Mouse (Mus musculus) kidney, embryonic 16.5 days (tissue): ENCODE results near the gene Pdgfra. TPM values are rescaled to one million over a fixed set of nuclear protein-coding genes. Genes with fewer than 3 reads are reported as not detected.

ENCODE experiments used
- ATAC-seq: fragments of 200-750 bp; cut with Nextera tagmentation; 2 replicates; pipeline ENCODE4 v1.8.0; 2017; ENCODE audit warnings: moderate TSS enrichment; ENCODE audit not compliant: low FRiP score, low TSS enrichment
- H3K27ac ChIP-seq: fragments of 300-500 bp; sonication (generic); 2 replicates; pipeline ENCODE4 v1.5.1; 2014; ENCODE audit warnings: low read length
- H3K27me3 ChIP-seq: fragments of 300-500 bp; sonication (generic); 2 replicates; pipeline ENCODE4 v1.6.1; 2014; ENCODE audit warnings: low read length, control low read depth, mixed read lengths; ENCODE audit not compliant: insufficient read depth
- H3K36me3 ChIP-seq: fragments of 300-500 bp; sonication (generic); 2 replicates; pipeline ENCODE4 v1.6.1; 2014; ENCODE audit warnings: low read length, control low read depth, mixed read lengths; ENCODE audit not compliant: insufficient read depth
- H3K4me1 ChIP-seq: fragments of 300-500 bp; sonication (generic); 2 replicates; pipeline ENCODE4 v1.6.1; 2014; ENCODE audit warnings: low read length, control low read depth, mixed read lengths; ENCODE audit not compliant: insufficient read depth
- H3K4me2 ChIP-seq: fragments of 300-500 bp; sonication (generic); replicated peaks from 2 replicates; pipeline ENCODE4 v1.6.1; 2014; ENCODE audit warnings: low read depth, low read length
- H3K4me3 ChIP-seq: fragments of 300-500 bp; sonication (generic); 2 replicates; pipeline ENCODE4 v1.5.1; 2014; ENCODE audit warnings: mild to moderate bottlenecking, low read length
- H3K9ac ChIP-seq: fragments of 300-500 bp; sonication (generic); replicated peaks from 2 replicates; pipeline ENCODE4 v1.6.1; 2014; ENCODE audit warnings: low read length
- H3K9me3 ChIP-seq: fragments of 300-500 bp; sonication (generic); 2 replicates; pipeline ENCODE4 v1.6.1; 2016; ENCODE audit warnings: low read length, control low read depth
- WGBS: fragments of 180-500 bp; shearing (Covaris S2); extraction: QIAGEN DNeasy Blood & Tissue Kit; methylation state at CpG from one replicate; pipeline ENCODE4 v1.1.7; 2014; 5-methylcytosine and 5-hydroxymethylcytosine counted together
- polyA plus RNA-seq: library from polyadenylated mRNA; unstranded; fragments of >200 nt; fragmentation: Nextera tagmentation; extraction: Ambion mirVana; gene quantifications from 2 replicates; pipeline ENCODE4 v1.2.1, GENCODE M21; 2015

Gene Pdgfra
- polyA plus RNA-seq, 1 experiment from 2014 or later, result 47.1 TPM

DNA sequence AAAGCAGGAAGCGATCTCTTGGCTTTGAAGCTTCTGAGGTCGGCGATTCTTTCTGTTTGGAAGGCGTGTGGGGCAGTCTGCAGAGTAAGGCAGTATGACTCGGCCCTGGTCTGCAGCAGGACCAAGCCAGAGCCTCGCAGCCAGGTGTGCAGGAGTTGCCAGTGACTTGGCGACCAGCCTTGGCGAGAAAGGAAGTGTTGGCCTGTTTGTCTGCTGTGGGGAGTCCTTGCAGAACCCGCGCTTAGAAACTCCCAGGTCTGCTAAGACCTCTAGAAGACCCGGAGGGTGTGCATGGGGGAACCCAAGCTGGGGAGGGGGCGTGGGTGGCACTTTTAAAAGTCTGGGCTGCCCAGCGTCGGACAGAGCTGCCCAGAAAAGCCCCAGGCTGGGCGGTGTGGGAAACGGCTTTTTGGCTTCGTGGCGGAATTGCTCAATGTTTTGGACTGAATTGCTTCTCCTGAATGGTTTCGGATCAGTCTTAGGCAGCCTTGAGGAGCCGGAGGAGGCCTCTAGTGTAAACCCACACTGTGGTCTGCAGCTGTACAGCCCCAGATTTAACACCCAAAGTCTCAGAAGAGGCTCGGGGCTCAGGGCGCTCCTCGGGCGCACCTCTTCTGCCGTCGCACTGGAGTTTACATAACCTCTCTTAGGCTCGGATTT lies 2.0 kb downstream of the Pdgfra start:
- Histone ChIP-seq H3K27me3 (peaks cover 51% of the 10 kb centered on the region), H3K4me1 (peaks cover 37% of the 10 kb centered on the region), H3K4me3 (peak overlapping the region; percentile 57), H3K36me3 (no peaks in the 10 kb centered on the region), H3K27ac (peak overlapping the region; percentile 93), H3K9me3 (no peaks in the 10 kb centered on the region), H3K4me2 (peak overlapping the region; percentile 94), H3K9ac (peak overlapping the region; percentile 74)
- ATAC-seq, result no peak
- under 1% methylated on average over 27 of the region's 27 CpGs for WGBS

DNA sequence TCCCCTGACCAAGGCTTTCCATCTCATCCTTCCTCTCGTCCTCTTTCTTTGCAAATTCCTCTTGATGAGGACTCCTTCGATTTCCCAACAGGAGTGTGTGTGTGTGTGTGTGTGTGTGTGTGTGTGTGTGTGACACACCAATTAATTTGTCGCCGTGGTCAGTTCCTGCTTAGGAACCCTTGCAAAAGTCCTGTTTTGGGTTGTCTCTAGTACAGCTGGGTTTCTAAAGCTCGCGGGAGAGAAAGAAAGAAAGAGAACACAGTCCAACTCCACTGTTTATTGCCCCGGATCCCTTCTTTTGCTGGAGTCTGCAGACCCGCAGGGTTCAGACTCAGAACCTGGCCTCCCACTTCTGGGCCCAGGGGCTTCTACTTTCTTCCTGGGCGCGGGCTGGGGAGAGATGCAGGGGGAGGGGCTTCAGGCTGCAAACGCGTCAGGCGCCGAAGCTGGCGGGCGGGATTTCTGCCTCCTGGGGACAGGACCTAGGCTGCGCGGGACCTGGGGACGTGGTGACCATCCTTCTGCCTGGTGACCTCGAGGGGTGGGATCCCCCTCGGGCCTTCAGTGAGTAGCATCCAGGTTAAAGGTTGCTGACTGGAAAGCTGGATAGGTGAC lies 2.6 kb downstream of the Pdgfra start:
- H3K4me2 ChIP-seq, result peak overlapping the region; percentile 94

DNA sequence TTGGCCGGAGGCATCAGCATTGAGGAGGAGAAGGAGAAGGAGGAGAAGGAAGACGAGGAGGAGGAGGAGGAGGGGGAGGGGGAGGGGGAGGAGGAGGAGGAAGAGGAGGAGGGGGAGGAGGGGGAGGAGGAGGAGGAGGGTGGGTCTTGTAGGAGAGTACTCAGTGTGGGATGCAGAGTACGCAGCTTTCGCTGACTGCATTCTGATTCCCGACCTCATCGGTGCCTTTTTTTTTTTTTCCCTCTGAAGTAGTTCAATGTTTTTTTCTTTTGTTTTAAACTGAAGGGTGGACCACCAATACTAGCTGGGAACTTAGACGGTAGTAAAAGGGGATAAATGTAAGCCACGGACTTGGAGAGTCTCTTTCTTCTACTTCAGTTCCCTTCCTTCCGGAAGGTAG lies 3.2 kb downstream of the Pdgfra start:
- no peak for ATAC-seq
- Histone ChIP-seq H3K4me1 (peaks cover 25% of the 10 kb centered on the region), H3K9ac (peak overlapping the region; percentile 74), H3K27ac (peak overlapping the region; percentile 93), H3K27me3 (peaks cover 39% of the 10 kb centered on the region), H3K4me3 (peak overlapping the region; percentile 64), H3K9me3 (no peaks in the 10 kb centered on the region), H3K36me3 (no peaks in the 10 kb centered on the region), H3K4me2 (peak overlapping the region; percentile 94)
- WGBS, result 0% methylated on average over 7 of the region's 9 CpGs

More for the DNA sequence above, 2.6 kb downstream of the Pdgfra start:
- WGBS, result under 1% methylated on average over 21 of the region's 21 CpGs
- H3K27ac ChIP-seq, result peak overlapping the region; percentile 93
- peak overlapping the region; percentile 57 for H3K4me3 ChIP-seq
- H3K27me3 ChIP-seq, result peaks cover 45% of the 10 kb centered on the region
- ATAC-seq, result no peak
- H3K9me3 ChIP-seq, result no peaks in the 10 kb centered on the region
- peaks cover 31% of the 10 kb centered on the region for H3K4me1 ChIP-seq
- peak overlapping the region; percentile 74 for H3K9ac ChIP-seq
- H3K36me3 ChIP-seq, result no peaks in the 10 kb centered on the region

DNA sequence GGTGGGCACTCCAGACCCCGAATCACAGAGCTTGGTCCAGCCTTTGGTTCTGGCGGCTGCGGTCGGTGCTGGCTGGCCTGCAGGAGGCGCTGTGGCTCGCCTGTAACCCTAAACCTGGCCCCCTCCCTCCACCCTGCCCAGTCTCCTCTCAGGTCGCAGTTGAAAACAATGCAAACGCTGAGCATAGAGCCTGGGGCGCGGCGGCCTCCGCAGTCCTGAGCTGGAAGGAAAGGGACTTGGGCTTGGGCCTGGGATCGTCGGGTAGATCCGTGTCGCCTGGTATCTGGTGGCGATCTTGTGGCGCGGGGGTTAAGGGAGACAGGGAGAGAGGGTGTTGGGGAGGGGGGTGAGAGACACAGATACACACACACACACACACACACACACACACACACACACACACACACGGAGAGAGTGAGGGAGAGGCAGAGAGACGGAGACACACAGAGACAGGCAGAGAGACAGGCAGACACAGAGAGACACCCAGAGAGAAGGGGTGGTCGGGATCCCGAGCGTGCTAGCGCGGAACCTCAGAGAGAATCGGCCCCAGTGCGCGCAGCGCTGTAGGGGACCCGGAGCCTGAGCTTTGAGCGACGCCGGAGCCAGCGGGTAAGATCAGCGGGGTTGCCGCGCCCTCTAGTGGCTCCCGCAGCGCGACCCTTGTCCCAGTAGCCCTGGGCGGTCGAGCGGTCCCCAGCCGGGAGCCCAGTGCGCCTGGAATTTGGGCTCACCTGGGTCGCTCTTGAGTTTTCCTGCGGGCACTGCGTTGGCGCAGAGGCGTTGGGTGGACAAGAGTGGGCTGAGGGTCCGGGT lies 3.9 kb downstream of the Pdgfra start:
- WGBS, result under 1% methylated on average over 51 of the region's 52 CpGs
- Histone ChIP-seq H3K9ac (peak overlapping the region; percentile 69), H3K27me3 (peaks cover 32% of the 10 kb centered on the region), H3K4me1 (peaks cover 19% of the 10 kb centered on the region), H3K27ac (peak overlapping the region; percentile 41), H3K4me2 (peak overlapping the region; percentile 94), H3K9me3 (no peaks in the 10 kb centered on the region), H3K4me3 (peak overlapping the region; percentile 64), H3K36me3 (no peaks in the 10 kb centered on the region)
- ATAC-seq, result peak; percentile 91

DNA sequence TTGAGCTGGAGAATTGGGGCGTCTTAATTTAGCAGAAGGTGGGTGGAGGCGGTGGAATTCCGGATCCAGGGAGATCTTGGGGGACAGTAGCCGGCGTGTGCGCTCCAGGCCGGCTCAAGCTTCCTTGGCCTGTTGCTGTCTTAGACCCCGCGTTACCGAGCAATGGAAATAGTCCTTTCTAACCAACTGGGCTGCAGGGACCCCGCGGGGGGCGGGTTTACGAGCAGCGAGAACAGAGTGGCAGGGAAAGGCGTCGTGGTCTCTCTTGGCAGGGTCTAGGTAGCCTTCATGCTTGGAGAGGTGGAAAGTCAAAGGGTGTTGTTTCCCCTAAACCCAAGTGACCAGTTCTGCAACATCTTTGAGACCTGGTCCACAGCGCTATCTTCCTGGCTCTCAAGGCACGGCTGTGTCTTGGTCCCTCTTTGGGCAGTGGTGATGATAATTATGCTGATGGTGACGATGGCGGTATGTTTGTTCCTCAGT lies 4.5 kb downstream of the Pdgfra start:
- peak overlapping the region; percentile 69 for H3K9ac ChIP-seq
- H3K9me3 ChIP-seq, result no peaks in the 10 kb centered on the region
- H3K27me3 ChIP-seq, result peaks cover 26% of the 10 kb centered on the region
- H3K4me1 ChIP-seq, result peaks cover 19% of the 10 kb centered on the region
- WGBS, result under 1% methylated on average over 21 of the region's 21 CpGs
- ATAC-seq, result peak; percentile 28
- H3K4me2 ChIP-seq, result peak overlapping the region; percentile 94
- H3K27ac ChIP-seq, result peak overlapping the region; percentile 41; the same call in 1 of the 2 replicates
- peak overlapping the region; percentile 64 for H3K4me3 ChIP-seq
- no peaks in the 10 kb centered on the region for H3K36me3 ChIP-seq

DNA sequence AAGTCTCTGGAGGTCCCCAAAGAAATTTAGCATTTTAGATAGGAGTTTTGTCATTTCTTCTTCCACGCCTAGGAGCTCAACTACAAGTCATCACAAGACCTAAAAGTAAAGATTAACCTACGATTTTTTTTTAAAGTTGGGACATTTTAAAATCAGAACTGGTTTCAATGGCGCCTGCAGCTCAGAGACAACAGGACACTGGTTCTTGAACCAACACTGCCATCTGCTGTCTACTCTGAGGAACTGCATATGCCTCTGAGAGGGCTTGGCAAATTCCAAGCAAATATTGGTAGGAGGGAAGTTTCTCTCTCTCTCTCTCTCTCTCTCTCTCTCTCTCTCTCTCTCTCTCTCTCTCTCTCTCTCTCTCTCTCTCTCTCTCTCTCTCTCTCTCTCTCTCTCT lies 4.9 kb downstream of the Pdgfra start:
- Histone ChIP-seq H3K27me3 (peaks cover 22% of the 10 kb centered on the region), H3K4me1 (peaks cover 19% of the 10 kb centered on the region), H3K4me3 (peak overlapping the region; percentile 64), H3K4me2 (peak overlapping the region; percentile 94), H3K27ac (peak overlapping the region; percentile 41; the same call in 1 of the 2 replicates), H3K9me3 (no peaks in the 10 kb centered on the region), H3K36me3 (no peaks in the 10 kb centered on the region), H3K9ac (peak overlapping the region; percentile 69; the same call in 1 of the 2 replicates)
- 0% methylated on average over 3 of the region's 3 CpGs for WGBS
- ATAC-seq, result no peak

DNA sequence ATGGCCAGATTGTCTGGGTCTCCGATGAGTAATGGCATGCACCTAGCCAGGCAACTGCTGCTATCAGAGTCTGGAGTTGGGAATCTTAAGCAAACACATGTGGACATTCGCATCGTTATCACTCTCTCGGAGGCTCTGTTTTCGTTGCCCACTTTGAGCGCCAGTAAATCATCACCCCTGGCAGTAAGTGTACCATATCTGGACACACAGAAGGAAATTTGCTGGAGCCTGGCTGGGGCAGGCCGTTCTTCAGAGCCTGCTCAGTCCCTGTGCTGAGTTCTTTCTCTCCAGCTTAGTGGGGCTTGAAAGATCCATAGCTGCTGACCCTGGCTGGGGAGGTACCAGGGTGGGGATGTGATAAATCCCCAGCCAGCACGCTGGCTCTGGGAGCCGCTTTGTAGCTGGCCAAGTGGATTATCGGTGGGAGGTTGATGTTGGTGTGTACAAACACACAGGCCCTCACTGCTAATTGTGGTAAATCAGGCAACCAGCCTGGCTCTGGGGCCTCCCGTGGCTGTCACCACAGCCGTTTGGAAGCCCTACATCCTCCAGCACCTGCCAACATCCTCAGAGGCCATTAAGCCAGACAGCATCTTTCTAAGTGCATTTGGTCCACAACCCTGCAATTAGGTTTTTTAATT lies 8.6 kb downstream of the Pdgfra start:
- H3K9me3 ChIP-seq, result no peaks in the 10 kb centered on the region

DNA sequence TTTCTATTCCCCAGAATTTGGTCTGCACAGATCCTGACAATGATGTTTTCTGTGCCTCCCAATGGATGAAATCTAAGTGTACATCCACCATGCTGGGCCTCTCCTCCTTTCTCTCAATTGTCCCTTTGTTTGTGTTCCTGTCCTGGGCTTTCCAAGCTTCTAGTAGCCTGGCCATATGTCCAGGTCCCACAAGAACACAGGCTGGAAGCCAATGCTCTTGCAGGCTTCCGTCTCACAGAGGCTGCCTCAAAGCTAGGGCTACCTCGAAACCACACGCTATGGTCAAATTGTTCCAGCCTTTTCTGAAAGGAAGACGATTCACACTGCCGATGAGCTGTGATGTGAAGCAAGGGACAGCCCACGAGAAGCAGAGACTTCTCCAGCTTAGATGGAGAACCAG lies 9.5 kb downstream of the Pdgfra start:
- H3K4me2 ChIP-seq, result no peak overlapping the region
- no peaks in the 10 kb centered on the region for H3K27me3 ChIP-seq
- 0 out of 2 replicates have a peak, but pooled peaks cover 3% of the 10 kb centered on the region for H3K36me3 ChIP-seq
- no peak overlapping the region for H3K4me3 ChIP-seq
- H3K27ac ChIP-seq, result no peak overlapping the region
- ATAC-seq, result no peak
- WGBS, result 81% methylated on average over 6 of the region's 6 CpGs
- H3K9me3 ChIP-seq, result no peaks in the 10 kb centered on the region
- H3K4me1 ChIP-seq, result 0 out of 2 replicates have a peak, but pooled peaks cover 3% of the 10 kb centered on the region
- no peak overlapping the region for H3K9ac ChIP-seq

More for the DNA sequence above, 8.6 kb downstream of the Pdgfra start:
- Histone ChIP-seq H3K27ac (no peak overlapping the region), H3K4me2 (no peak overlapping the region), H3K9ac (no peak overlapping the region), H3K36me3 (no peaks in the 10 kb centered on the region), H3K27me3 (no peaks in the 10 kb centered on the region), H3K4me3 (no peak overlapping the region), H3K4me1 (0 out of 2 replicates have a peak, but pooled peaks cover 5% of the 10 kb centered on the region)
- no peak for ATAC-seq
- WGBS, result 29% methylated on average over 12 of the region's 12 CpGs

DNA sequence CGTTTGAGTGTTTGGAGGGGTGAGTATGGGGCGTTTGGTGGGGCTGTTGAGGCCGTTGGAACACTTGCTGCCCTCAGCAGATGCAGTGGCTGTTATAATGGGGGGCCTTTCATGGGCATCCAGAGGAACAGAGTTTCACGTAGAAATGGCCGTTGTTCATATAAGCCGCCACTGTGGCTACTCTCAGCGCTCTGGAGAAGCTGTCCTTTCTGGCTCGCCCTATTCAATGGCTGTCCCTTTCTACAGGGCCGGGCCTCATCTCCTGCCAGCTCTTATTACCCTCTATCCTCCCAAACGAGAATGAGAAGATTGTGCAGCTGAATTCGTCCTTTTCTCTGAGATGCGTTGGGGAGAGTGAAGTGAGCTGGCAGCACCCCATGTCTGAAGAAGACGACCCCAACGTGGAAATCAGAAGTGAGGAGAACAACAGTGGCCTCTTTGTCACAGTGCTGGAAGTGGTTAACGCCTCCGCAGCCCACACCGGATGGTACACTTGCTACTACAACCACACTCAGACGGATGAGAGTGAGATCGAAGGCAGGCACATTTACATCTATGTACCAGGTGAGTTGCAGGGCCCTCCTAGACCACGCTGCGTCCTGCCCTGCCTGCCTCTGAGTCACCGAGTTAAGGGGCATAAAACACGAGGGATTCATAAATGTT lies 11.3 kb downstream of the Pdgfra start:
- H3K9me3 ChIP-seq, result no peaks in the 10 kb centered on the region
- no peaks in the 10 kb centered on the region for H3K4me1 ChIP-seq
- no peak overlapping the region for H3K4me3 ChIP-seq
- no peak overlapping the region for H3K9ac ChIP-seq
- no peaks in the 10 kb centered on the region for H3K27me3 ChIP-seq
- no peak for ATAC-seq
- 81% methylated on average over 23 of the region's 23 CpGs for WGBS
- H3K36me3 ChIP-seq, result 0 out of 2 replicates have a peak, but pooled peaks cover 3% of the 10 kb centered on the region
- no peak overlapping the region for H3K27ac ChIP-seq
- no peak overlapping the region for H3K4me2 ChIP-seq
